Mouse (Mus musculus) retina, postnatal 1 day (tissue): Measurements from ENCODE around the gene Cmtm2a.
"Not testable (repeated sequence)": the region's sequence is repeated elsewhere in the genome, so short reads cannot be mapped to it uniquely, and the experiment has no call there.

Source experiments
- DNase-seq: peaks from one replicate; pipeline ENCODE4 v3.0.0-alpha.2; 2012

Gene Cmtm2a

GRCm38 (mm10) chr8:104293081-104293480, at the start of gene Cmtm2a:
Gene Cmtm2a, minus strand, starts transcription at chr8:104293181.
- DNase-seq = not testable (repeated sequence)

GRCm38 (mm10) chr8:104342426-104342825, 49.4 kb upstream of the Cmtm2a start:
- no peak for DNase-seq

- no peak for DNase-seq
These were observed 48.7 kb upstream of the Cmtm2a start for GRCm38 (mm10) chr8:104341678-104342077.

GRCm38 (mm10) chr8:104341106-104341561, 48.2 kb upstream of the Cmtm2a start:
- peak; percentile 93 for DNase-seq

DNA sequence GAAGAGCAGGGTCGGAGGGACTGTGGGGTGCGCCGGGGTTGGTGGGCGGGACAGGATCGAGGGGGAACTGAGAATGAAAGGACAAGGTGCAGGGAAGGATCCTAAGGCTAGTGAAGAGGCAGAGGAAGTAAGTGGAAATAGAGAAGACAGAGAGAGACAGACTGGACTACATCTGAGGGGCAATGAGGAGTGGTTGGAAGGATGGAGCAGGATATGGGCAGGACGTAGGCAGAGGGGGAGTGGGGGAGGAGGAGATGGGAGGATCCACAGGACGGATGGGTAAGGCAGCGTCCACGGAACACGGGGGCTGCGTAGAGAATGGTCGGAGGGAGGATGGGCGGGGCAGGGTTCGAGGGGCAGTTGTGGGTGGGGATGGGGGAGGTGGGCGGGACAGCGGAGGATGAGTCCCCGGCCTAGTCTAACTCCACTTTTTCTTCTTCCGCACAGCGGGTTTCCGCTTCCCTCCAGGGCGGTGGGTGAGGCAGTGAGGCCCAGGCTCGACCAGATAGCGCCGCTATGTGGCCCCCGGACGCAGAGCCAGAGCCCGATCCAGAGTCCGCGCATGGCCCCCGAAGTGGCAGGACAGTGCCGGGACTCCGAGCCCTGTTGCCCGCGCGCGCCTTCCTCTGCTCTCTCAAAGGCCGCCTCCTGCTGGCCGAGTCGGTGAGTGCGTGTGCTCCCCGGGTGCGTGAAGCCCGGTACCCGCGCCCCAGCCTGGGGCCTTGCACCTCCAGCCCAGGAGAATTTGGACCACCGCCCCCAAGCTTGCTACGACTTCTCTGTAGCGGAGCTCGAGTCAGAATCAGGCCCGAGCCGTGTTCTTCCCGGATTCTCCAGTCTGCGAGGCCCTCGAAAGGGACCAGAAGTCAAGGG, 47.5 kb upstream of the Cmtm2a start:
- peak; percentile 83 for DNase-seq

DNA sequence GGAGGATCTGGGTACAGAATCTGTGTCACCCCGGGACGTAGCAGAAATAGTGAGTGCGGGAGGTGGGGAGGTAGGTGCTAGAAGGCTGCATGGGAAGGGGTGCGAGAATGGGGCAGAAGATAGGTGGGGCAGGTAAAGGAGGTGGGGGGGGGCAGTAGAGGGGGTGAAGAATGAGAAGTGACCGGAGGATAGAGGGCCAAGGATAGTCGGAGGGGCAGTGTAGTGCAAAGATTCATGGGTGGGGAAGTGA, 46.9 kb upstream of the Cmtm2a start:
- DNase-seq = peak; percentile 24

DNA sequence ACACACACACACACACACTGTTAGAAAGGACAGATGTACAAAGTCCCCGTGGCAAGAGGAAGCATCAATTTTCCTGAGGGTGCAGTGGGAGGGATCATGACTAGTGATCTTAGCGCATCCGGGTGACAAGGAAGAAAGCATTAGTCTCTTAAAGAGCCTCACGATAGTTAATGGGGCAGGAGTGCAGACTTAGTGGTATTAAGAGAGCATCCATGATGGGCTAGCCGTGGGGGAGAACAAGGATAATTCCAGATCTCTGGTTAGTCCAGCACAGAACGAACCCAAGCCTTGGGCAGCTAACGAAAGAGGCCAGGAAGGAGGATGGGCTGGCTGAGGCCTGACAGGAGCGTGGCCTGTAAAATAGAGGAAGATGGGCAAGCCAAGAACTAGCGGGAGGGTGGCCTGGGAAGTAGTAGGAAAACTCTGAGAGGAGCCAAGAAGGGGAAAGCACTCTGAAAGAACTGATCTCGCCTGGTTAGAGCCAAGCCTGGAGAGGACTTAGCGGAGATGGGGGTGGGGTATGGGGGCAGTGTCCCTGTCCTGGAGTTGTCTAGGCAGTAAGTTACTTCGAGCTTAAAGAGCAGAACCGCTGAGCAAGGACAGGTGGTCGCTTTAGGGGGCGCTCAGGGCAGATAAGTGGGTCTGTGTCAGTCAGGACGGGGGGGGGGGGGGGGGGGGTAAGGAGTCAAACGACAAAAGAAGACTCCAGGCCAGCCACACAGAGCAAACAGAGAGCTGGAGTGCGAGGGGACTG, 46.4 kb upstream of the Cmtm2a start, which contains the start of gene Cmtm3:
Gene Cmtm3 (plus strand): TSS at position 182 of the 754 bp plus-strand sequence.
- peak; percentile 34 for DNase-seq

- peak; percentile 26 for DNase-seq
These were observed 44.9 kb upstream of the Cmtm2a start for GRCm38 (mm10) chr8:104337890-104338289.

DNA sequence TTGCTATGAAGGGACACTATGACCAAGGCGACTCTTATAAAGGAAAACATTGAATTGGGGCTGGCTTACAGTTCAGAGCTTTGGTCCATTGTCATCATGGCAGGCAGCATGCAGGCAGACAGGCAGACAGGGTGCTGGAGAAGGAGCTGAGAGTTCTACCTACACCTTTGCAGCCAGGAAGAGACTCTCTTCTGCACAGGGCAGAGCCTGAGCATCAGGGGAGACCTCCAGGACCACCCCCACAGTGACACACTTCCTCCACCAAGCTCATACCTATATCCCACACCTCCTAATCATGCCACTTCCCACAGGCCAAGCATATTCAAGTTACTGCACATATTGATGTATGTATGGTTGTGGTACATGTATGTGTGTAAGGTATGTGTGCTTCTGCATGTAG, 43.8 kb upstream of the Cmtm2a start:
- DNase-seq = no peak

GRCm38 (mm10) chr8:104334196-104334595, 41.2 kb upstream of the Cmtm2a start:
- no peak for DNase-seq

DNA sequence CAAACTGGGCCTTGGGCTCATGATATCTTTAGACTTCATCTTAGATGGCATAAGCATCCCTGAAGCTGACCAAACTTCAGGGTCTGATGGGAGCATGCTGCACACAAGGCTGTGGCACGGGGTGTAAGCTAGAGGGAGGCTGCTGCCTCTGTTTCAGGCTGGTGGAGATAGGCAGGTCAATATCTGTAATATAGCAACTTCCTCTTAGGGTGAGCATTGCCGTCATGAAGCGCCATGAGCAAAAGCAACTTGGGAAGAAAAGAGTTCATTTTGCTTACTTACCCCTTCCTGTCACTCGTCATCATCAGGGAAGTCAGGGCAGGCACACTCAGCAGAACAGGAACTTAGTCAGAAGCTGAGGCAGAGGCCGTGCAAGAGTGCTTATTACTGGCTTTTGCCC, 40.8 kb upstream of the Cmtm2a start:
- DNase-seq = no peak

DNA sequence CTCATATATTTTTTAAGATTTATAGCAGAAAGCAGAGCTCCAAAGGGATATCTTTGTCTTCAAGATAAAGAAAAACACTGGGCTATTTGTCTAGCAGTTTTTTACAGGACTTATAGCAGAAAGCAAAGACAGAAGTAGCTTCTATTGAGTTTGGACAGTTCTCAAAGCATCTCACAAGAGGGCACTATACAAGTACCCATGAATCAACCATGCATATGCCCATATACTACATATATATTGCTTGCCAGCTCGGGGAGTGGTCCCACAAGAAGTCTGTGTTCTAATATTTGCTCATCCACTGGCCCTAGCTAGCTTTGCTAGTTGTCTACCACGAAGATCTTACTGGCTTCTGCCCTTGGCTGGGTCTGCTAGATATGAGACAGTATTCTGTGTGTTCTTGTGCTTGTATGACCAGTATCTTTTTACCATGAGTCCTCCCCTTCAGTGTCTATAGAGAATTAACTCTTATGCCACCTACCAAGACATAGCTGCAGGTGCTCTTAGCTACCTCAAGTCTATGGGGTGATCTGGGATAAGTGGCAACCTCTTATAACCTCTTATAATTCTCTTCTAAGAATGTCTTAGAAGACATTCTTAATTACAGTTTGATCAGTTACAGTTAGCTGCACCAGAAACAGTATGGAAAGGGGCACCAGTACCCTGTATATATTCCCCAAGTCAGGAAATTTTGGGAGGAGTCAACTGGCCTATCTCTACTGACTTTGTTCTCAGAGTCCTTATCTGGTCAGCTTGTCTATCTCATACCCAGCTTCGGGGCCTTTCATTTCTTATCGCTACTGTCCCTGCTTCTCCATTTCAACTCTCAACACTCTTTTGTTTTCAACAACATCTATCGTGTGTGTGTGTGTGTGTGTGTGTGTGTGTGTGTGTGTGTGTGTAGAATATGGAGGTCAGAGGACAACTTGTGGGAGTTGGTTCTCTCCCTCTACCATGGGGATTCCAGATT, 40.0 kb upstream of the Cmtm2a start:
- no peak for DNase-seq

DNA sequence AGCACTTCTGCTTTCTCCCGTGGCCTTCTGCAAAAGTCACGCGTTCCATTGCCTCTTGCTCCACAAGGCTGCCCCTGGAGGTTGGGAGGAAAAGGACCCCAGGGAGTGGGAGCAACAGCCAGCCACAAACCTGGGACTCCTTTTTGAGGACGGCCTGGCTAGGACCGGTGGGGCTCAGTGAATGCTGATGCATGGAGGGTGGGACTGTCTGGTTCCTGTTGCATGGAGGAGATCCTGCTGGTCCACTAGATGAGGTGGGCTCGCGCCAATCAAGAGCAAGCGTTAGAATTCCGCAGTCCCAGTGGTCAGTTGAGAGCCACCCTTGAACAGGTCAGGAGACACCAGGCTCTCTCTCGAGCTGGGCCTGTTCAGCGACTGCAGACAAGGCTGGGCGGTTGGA, 28.9 kb upstream of the Cmtm2a start, which contains the start of gene Cmtm2b:
Gene Cmtm2b (plus strand): TSS at position 301 of the 400 bp plus-strand sequence.
- not testable (repeated sequence) for DNase-seq

- not testable (repeated sequence) for DNase-seq
These were observed 28.3 kb upstream of the Cmtm2a start, which contains the start of gene Gm11020 for GRCm38 (mm10) chr8:104321267-104321666. Gene Gm11020, plus strand, starts transcription at chr8:104321567.

GRCm38 (mm10) chr8:104313311-104313710, 20.3 kb upstream of the Cmtm2a start:
- no peak for DNase-seq

DNA sequence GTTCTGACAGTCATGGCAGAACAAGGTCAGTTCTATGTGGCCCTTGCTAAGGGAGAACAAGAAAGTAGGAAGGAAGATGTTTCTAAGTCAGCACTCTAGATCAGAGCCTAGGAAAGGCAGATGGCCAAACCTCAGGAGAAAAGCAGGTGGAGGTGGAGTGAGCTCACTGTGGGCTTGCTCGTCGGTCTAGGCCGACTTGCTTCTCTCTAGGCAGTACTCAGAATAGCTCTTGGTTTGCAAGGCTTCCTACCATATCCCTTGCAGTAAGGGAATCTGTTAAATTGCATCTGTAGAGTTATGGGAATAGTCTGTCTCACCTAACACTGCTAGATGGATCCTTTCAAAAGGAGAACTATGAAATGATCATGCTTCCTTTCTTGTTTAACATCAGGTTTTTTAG, 19.0 kb upstream of the Cmtm2a start:
- not testable (repeated sequence) for DNase-seq

DNA sequence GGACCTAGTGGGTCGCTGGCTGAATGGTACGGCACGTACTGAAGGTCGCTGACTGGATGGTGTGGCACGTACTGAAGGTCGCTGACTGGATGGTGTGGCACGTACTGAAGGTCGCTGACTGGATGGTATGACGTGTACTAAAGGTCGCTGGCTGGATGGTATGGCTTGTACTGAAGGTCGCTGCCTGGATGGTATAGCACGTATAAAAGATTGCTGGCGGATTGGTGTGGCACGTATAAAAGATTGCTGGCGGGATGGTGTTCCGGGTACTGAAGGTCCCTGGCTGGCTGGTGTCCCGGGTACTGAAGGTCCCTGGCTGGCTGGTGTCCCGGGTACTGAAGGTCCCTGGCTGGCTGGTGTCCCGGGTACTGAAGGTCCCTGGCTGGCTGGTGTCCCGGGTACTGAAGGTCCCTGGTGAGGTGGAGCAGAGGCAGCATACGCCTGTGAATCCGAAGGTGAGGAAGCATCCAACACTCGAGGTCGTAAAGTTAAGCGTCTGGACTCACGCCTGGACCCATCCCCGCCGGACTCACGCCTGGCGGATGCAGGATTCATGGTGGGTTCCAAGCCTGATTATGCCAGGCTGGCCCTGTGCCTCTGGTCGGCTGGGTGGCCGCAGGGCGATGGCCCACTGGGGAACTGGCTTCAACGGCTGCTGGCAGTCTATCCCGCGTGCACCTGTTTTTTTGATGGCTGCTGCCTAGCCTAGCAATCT, 16.6 kb upstream of the Cmtm2a start, which contains the start of the genes Gm45711 and Cmtm1:
Gene Gm45711 (minus strand): TSS at position 641 of the 715 bp plus-strand sequence.
Gene Cmtm1 (minus strand): TSS at position 705 of the 715 bp plus-strand sequence.
- DNase-seq = not testable (repeated sequence)

DNA sequence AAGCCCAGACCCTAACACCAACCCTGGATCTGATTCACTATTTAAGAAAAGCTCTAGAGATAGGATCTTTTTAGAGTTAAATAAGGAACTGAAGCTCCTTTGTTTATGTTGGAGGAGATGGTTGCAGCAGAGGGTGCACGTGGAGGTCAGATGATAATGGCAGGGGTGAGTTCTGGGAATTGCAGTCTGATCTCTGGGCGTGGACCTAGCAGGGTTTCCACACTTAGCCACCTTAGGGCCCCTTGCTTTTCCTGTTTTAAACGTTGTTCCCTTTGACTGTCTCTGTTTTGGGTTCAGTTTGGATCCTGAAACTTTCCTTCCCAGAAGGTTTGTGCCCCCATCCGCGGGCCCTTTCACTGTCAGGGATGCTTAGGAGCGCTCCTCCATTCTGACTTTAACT, 15.4 kb upstream of the Cmtm2a start:
- DNase-seq = not testable (repeated sequence)

- no peak for DNase-seq
These were observed 12.0 kb upstream of the Cmtm2a start for GRCm38 (mm10) chr8:104304962-104305361.

GRCm38 (mm10) chr8:104302536-104302935, 9.6 kb upstream of the Cmtm2a start:
- not testable (repeated sequence) for DNase-seq

GRCm38 (mm10) chr8:104301577-104301976, 8.6 kb upstream of the Cmtm2a start:
- peak; percentile 81 for DNase-seq

DNA sequence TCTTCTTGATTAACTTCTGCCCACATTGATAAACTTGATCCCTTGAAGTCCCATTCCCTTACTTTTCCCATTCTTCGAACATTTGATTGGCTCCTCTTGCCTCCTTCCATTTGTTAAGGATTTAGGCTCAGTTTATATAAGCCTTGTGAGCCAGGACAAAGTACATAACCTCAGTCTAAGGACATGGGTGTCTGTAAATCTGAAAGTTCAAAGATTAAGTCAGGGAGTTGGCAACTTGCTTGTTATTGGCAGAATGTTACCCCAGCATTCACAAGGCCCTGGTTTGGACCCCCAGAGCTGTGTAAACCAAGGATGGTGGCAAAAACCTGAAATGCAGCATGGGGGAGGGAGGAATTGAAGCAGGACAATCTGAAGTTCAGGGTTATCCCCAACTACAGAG, 1.4 kb upstream of the Cmtm2a start:
- no peak for DNase-seq
